Mouse (Mus musculus) intestine, postnatal 0 days (tissue): ENCODE measurements around the gene Arf4. TPM values are rescaled to one million over a fixed set of nuclear protein-coding genes. Genes with fewer than 3 reads are reported as not detected.
A peak's percentile ranks its signal among the peaks of the same experiment; 100 is the strongest.
"Not testable (repeated sequence)": the region's sequence is repeated elsewhere in the genome, so short reads cannot be mapped to it uniquely, and the experiment has no call there.

Experiments used
- ATAC-seq: fragments of 200-750 bp; cut with Nextera tagmentation; 2 replicates; pipeline ENCODE4 v1.8.0; 2017; ENCODE audit warnings: mild to moderate bottlenecking, moderate TSS enrichment, moderate library complexity
- H3K27ac ChIP-seq: fragments of 300-500 bp; sonication (generic); 2 replicates; pipeline ENCODE4 v1.5.1; 2014; ENCODE audit warnings: mild to moderate bottlenecking, low read depth, low read length, moderate library complexity
- H3K27me3 ChIP-seq: fragments of 300-500 bp; sonication (generic); replicated peaks from 2 replicates; pipeline ENCODE4 v1.6.1; 2014; ENCODE audit warnings: low read length, mixed read lengths; ENCODE audit not compliant: control insufficient read depth, insufficient read depth
- H3K36me3 ChIP-seq: fragments of 300-500 bp; sonication (generic); 2 replicates; pipeline ENCODE4 v1.6.1; 2014; ENCODE audit warnings: mild to moderate bottlenecking, moderate library complexity; ENCODE audit not compliant: control insufficient read depth, insufficient read depth
- H3K4me1 ChIP-seq: fragments of 300-500 bp; sonication (generic); replicated peaks from 2 replicates; pipeline ENCODE4 v1.6.1; 2014; ENCODE audit warnings: antibody characterized with exemption, low read length, mixed read lengths; ENCODE audit not compliant: control insufficient read depth, insufficient read depth
- H3K4me2 ChIP-seq: fragments of 300-500 bp; sonication (generic); replicated peaks from 2 replicates; pipeline ENCODE4 v1.6.1; 2014; ENCODE audit warnings: low read depth, mild to moderate bottlenecking, moderate library complexity
- H3K4me3 ChIP-seq: fragments of 300-500 bp; sonication (generic); 2 replicates; pipeline ENCODE4 v1.5.1; 2014; ENCODE audit warnings: low read depth, low read length
- H3K9ac ChIP-seq: fragments of 300-500 bp; sonication (generic); 2 replicates; pipeline ENCODE4 v1.6.1; 2014; ENCODE audit warnings: mild to moderate bottlenecking, low read depth, low read length
- H3K9me3 ChIP-seq: fragments of 300-500 bp; sonication (generic); 2 replicates; pipeline ENCODE4 v1.6.1; 2016; ENCODE audit warnings: mixed run types; ENCODE audit not compliant: control insufficient read depth
- CTCF ChIP-seq: sonication (generic); IDR thresholded peaks from 2 replicates; pipeline ENCODE4 v1.5.1; 2016; ENCODE audit warnings: low read depth, mild to moderate bottlenecking, control low read depth, antibody characterized with exemption, moderate library complexity
- WGBS: fragments of 180-500 bp; shearing (Covaris S2); extraction: QIAGEN DNeasy Blood & Tissue Kit; methylation state at CpG from one replicate; pipeline ENCODE4 v1.1.7; 2014; 5-methylcytosine and 5-hydroxymethylcytosine counted together
- polyA plus RNA-seq: library from polyadenylated mRNA; unstranded; fragments of >200 nt; fragmentation: Nextera tagmentation; extraction: Ambion mirVana; gene quantifications from 2 replicates; pipeline ENCODE4 v1.2.1, GENCODE M21; 2015

The Arf4 gene
- polyA plus RNA-seq, 1 experiment from 2014 or later: 727 TPM

DNA sequence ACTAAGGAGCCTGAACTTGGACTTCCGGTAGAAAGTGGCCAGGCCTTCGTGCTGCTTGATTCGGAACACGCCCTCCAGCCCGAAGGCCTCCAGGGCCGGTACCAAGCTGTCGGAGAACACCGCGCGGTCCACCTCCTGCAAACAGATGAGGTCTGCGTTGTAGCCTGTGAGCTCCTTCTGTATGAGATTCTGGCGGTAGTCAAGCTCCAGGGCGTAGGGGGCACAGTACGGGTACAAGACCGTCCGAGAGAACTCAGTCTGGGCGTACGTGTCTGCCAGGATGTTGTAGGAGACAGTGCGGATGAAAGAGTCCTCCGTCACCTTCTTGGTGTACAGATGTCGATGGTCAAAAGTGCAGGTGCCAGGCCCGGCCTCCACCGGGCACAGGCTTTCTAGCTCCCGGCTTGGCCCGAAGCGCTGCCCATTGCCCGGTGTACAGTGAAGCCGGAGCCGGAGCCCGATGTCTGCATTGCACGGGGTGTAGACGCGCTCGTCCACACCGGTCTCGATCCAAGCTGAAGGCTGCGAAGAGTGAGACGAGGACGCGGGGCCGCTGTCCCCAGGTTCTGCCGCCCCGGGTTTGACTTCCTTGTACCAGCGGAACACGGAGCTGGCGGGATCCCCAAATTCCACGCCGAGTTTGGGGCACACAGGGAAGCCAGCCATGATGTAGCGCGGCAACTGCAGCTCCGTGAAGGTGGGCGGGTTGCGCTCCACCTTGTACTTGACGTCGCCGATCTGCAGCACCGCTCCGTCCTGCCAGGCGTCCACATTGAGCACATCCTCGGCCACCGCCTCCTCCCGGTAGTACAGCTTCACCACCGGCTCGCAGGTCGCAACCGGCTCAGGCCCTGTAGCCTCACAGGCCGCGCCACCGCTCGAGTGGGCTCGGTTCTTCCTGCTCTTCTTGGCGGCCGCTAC lies 30.8 kb downstream of the Arf4 start:
- Histone ChIP-seq H3K4me2 (peak overlapping the region; percentile 94), H3K9me3 (no peaks in the 10 kb centered on the region), H3K27ac (peak overlapping the region; percentile 90), H3K4me1 (peaks cover 5% of the 10 kb centered on the region; the same call in 1 of the 2 replicates), H3K27me3 (no peaks in the 10 kb centered on the region), H3K4me3 (peak overlapping the region; percentile 89), H3K9ac (peak overlapping the region; percentile 81), H3K36me3 (peaks cover 15% of the 10 kb centered on the region)
- peak; percentile 47 for ATAC-seq
- TF ChIP-seq CTCF: peak; percentile 26
- WGBS: under 1% methylated on average over 73 of the region's 73 CpGs

DNA sequence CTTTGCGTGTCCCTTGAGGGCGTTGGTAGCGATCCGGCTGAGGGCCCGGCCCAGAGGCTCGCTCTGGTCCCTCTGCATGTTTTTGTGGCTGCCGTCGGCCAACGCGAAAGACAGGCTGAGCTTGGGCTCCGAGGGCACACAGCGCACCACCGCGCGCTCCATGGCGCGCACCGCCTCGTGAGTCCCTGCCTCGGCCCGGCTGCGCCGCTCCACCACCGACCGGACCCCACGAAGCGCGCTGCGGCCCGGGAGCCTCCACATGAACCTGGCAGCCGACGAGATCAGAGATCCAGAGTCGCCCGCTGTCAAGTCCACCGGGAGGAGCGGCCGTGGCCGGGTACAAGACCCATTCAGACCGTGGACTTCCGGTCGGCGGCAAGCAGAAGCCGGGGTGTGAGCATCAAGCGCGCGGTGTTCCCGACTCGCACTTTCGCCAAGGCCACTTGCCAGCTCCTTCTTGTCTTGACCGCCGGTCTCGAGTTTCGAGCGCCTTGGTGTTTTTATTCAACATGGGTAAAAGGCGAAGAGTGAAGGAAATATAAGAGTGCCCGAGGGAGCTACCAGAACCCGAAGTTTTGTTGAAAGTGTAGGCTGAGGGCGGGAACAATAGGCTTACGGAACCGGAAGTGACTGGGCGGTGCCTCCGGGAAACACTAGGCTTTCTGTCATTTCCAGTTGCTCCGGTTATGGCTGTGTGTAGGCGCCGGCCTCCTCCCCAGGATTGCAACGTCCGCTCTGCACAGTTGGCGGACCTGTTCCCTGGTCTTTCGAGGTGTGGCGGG lies 31.6 kb downstream of the Arf4 start, which contains the start of gene Pde12:
Pde12 (minus strand) TSS at position 592 of the 782 bp plus-strand sequence.
- no peak for TF ChIP-seq CTCF
- Histone ChIP-seq H3K4me1 (peaks cover 5% of the 10 kb centered on the region; the same call in 1 of the 2 replicates), H3K9me3 (no peaks in the 10 kb centered on the region), H3K27me3 (no peaks in the 10 kb centered on the region), H3K9ac (peak within 1 kb of the TSS; percentile 81), H3K27ac (peak within 1 kb of the TSS; percentile 90), H3K4me2 (peak within 1 kb of the TSS; percentile 94), H3K4me3 (peak within 1 kb of the TSS; percentile 89), H3K36me3 (peaks cover 14% of the 10 kb centered on the region)
- WGBS: under 1% methylated on average over 70 of the region's 70 CpGs
- ATAC-seq: peak; percentile 89

DNA sequence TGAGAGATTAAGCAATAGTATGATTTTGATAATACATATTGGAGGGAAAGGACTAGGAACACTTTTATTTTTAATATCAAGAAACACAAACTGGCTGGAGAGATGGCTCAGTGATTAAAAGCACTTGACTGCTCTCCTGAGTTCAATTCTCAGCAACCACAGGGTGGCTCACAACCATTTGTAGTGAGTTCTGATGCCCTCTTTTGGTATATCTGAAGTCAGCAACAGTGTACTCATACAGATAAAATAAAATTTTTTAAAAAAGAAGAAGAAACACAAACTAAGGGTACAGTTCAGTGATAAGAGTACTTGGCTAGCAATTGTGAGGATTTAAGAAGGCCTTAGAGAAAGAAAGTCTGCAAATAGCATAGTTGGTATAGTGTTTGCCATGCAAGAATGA lies 33.1 kb downstream of the Arf4 start:
- peak; percentile 22; the same call in 1 of the 2 replicates for TF ChIP-seq CTCF
- Histone ChIP-seq H3K4me3 (no peak overlapping the region), H3K9ac (no peak overlapping the region), H3K4me2 (no peak overlapping the region), H3K27ac (no peak overlapping the region), H3K36me3 (peaks cover 2% of the 10 kb centered on the region; the same call in 1 of the 2 replicates), H3K4me1 (peaks cover 5% of the 10 kb centered on the region; the same call in 1 of the 2 replicates), H3K27me3 (no peaks in the 10 kb centered on the region), H3K9me3 (no peaks in the 10 kb centered on the region)
- no peak for ATAC-seq

DNA sequence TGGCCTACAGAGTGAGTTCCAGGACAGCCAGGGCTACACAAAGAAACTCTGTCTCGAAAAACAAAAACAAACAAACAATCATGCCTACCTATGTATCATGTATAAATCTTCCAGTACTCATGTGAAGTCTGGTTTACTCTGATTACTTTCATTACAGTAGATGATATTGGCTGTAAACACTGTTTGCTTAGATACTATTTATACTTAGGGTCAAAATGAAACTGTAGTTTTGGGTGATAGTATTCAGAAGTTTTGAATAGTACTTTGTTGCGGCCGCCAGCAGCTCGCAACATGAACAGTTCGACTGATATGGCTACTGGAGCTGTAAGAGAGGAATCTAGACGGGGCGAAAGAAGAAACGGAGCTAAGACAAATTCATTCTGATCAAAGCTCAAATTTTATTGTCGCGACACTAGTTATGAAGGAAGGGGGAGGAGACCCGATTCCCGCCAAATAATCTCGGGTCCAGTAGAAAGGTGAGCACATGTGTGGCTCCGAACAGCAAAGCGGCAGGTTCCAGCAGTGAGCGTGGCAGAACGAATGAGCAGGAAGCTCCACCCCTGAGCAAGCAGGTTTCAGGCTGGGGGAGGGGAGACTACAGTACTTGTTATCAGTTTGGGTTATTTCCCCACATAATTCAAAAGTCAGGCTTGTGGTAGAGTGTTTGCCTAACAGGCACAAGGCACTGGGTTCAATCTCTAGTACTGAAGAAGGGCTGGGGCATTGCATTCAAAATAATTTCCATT lies 34.2 kb downstream of the Arf4 start:
- not testable (repeated sequence) for H3K27me3 ChIP-seq, H3K27ac ChIP-seq, ATAC-seq, H3K36me3 ChIP-seq, H3K9me3 ChIP-seq, H3K4me3 ChIP-seq, H3K4me1 ChIP-seq, H3K9ac ChIP-seq
- H3K4me2 ChIP-seq: peak overlapping the region; percentile 32; the same call in 1 of the 2 replicates
- 59% methylated on average over 17 of the region's 17 CpGs for WGBS

DNA sequence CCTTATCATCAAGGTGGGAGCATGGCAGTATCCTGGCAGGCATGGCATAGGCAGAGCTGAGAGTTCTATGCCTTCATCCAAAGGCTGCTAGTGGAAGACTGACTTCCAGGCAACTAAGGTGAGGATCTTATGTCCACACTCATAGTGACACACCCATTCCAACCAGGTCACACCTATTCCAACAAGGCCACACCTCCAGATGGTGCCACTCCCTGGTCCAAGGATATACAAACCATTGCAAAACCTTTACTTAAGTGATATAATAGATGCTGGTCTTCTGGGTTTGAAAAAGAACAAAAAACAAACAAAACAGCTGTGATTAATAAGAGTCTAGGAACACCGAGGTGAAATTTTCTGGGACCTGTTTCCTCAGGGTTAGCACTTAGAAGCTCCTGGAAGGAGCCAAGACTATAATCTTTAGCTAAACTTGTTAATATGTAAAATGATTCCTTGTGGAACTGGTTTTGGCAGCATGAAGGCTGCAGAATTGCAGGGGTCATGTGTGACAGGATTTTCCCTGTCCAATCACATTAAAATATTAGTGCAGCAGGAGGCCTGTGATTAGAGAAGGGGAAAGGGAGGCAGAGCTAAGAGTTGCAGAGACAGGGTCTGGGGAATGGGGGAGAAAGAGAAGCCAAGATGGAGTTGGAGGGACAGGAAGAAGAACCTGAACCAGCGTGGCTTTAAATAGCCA lies 36.7 kb downstream of the Arf4 start:
- not testable (repeated sequence) for H3K36me3 ChIP-seq, H3K9me3 ChIP-seq, H3K27ac ChIP-seq, ATAC-seq, H3K4me1 ChIP-seq, H3K27me3 ChIP-seq, H3K4me2 ChIP-seq, H3K4me3 ChIP-seq, H3K9ac ChIP-seq
- WGBS: 64% methylated on average over 2 of the region's 2 CpGs
